Mouse (Mus musculus): ENCODE data around the gene Gm7945.
"Not testable (repeated sequence)": the region's sequence is repeated elsewhere in the genome, so short reads cannot be mapped to it uniquely, and the experiment has no call there.

The Gm7945 gene

GRCm38 (mm10) chr14:41386279-41386678 lies at the start of gene Gm7945:
Gene Gm7945, minus strand, starts transcription at chr14:41386379.
- DNase-seq (ENCODE audit: low read depth): not testable (repeated sequence)

- peak; percentile 0 for DNase-seq (ENCODE audit: low read depth)
Observed at GRCm38 (mm10) chr14:41425393-41426075, 39.4 kb upstream of the Gm7945 start.

- peak; percentile 1 for DNase-seq (ENCODE audit: low read depth)
Observed at GRCm38 (mm10) chr14:41424694-41425093, 38.5 kb upstream of the Gm7945 start.

GRCm38 (mm10) chr14:41408181-41408580 lies 22.0 kb upstream of the Gm7945 start, which contains the start of gene Gm6482:
Gene Gm6482, minus strand, starts transcription at chr14:41408281.
- not testable (repeated sequence) for DNase-seq (ENCODE audit: low read depth)

- not testable (repeated sequence) for DNase-seq (ENCODE audit: low read depth)
Observed at GRCm38 (mm10) chr14:41348309-41348708, 37.9 kb downstream of the Gm7945 start, which contains the start of gene Gm5798. Gene Gm5798, plus strand, starts transcription at chr14:41348609.
